Mouse (Mus musculus): ENCODE measurements at regions not wholly inside any gene's neighbourhood (a gene's known extent, or its start where the extent isn't known, plus 50 kb on each side); places are given as distances from the start of the nearest gene placed in this dataset.

- no peaks in the 10 kb centered on the region for H3K27me3 ChIP-seq (ENCODE audit: control insufficient read depth, insufficient read depth, low read length)
- H3K4me3 ChIP-seq (ENCODE audit: low read depth, low read length): no peak overlapping the region
- ATAC-seq (ENCODE audit: insufficient number of reproducible peaks, insufficient read depth, low FRiP score, low read depth): no peak
- H3K4me2 ChIP-seq (replicated peaks; ENCODE audit: low read depth, low read length): no peak overlapping the region
- no peak overlapping the region for H3K9ac ChIP-seq (replicated peaks; ENCODE audit: low read depth, low read length)
- H3K36me3 ChIP-seq (ENCODE audit: control insufficient read depth, insufficient read depth, low read length): no peaks in the 10 kb centered on the region
- 93% methylated on average over 12 of the region's 12 CpGs for WGBS
- H3K27ac ChIP-seq (ENCODE audit: low read length): no peak overlapping the region
- no peaks in the 10 kb centered on the region for H3K4me1 ChIP-seq (ENCODE audit: control insufficient read depth, insufficient read depth, low read length)
- H3K9me3 ChIP-seq (ENCODE audit: control insufficient read depth, low read depth, low read length): no peaks in the 10 kb centered on the region
Measured at GRCm38 (mm10) chr14:105773674-105774073, 122.9 kb downstream of the Spry2 start.

GRCm38 (mm10) chr14:105767100-105767499 is 129.5 kb downstream of the Spry2 start:
- no peak for ATAC-seq (ENCODE audit: insufficient number of reproducible peaks, insufficient read depth, low FRiP score, low read depth)
- H3K4me1 ChIP-seq (ENCODE audit: control insufficient read depth, insufficient read depth, low read length): no peaks in the 10 kb centered on the region
- 43% methylated on average over 4 of the region's 4 CpGs for WGBS

GRCm38 (mm10) chr14:105752509-105753375 is 143.9 kb downstream of the Spry2 start:
- Histone ChIP-seq H3K36me3 (ENCODE audit: control insufficient read depth, insufficient read depth, low read length) (no peaks in the 10 kb centered on the region), H3K9me3 (ENCODE audit: control insufficient read depth, low read depth, low read length) (peaks cover 3% of the 10 kb centered on the region; the same call in 1 of the 2 replicates), H3K27ac (ENCODE audit: low read length) (no peak overlapping the region), H3K4me2 (replicated peaks; ENCODE audit: low read depth, low read length) (no peak overlapping the region), H3K27me3 (ENCODE audit: control insufficient read depth, insufficient read depth, low read length) (no peaks in the 10 kb centered on the region), H3K4me1 (ENCODE audit: control insufficient read depth, insufficient read depth, low read length) (no peaks in the 10 kb centered on the region), H3K9ac (replicated peaks; ENCODE audit: low read depth, low read length) (no peak overlapping the region), H3K4me3 (ENCODE audit: low read depth, low read length) (no peak overlapping the region)
- WGBS: 60% methylated on average over 4 of the region's 4 CpGs
- no peak for ATAC-seq (ENCODE audit: insufficient number of reproducible peaks, insufficient read depth, low FRiP score, low read depth)

More at GRCm38 (mm10) chr14:105767100-105767499, 129.5 kb downstream of the Spry2 start:
- Histone ChIP-seq H3K27ac (ENCODE audit: low read length) (no peak overlapping the region), H3K27me3 (ENCODE audit: control insufficient read depth, insufficient read depth, low read length) (no peaks in the 10 kb centered on the region), H3K9me3 (ENCODE audit: control insufficient read depth, low read depth, low read length) (no peaks in the 10 kb centered on the region), H3K9ac (replicated peaks; ENCODE audit: low read depth, low read length) (no peak overlapping the region), H3K36me3 (ENCODE audit: control insufficient read depth, insufficient read depth, low read length) (no peaks in the 10 kb centered on the region), H3K4me3 (ENCODE audit: low read depth, low read length) (no peak overlapping the region), H3K4me2 (replicated peaks; ENCODE audit: low read depth, low read length) (no peak overlapping the region)

GRCm38 (mm10) chr14:105751762-105752161 is 144.9 kb downstream of the Spry2 start:
- H3K4me1 ChIP-seq (ENCODE audit: control insufficient read depth, insufficient read depth, low read length): no peaks in the 10 kb centered on the region

GRCm38 (mm10) chr14:105744578-105744977 is 152.0 kb downstream of the Spry2 start:
- no peaks in the 10 kb centered on the region for H3K9me3 ChIP-seq (ENCODE audit: control insufficient read depth, low read depth, low read length)
- H3K27me3 ChIP-seq (ENCODE audit: control insufficient read depth, insufficient read depth, low read length): no peaks in the 10 kb centered on the region
- WGBS: 70% methylated on average over 2 of the region's 2 CpGs
- ATAC-seq (ENCODE audit: insufficient number of reproducible peaks, insufficient read depth, low FRiP score, low read depth): no peak
- no peak overlapping the region for H3K9ac ChIP-seq (replicated peaks; ENCODE audit: low read depth, low read length)
- H3K4me2 ChIP-seq (replicated peaks; ENCODE audit: low read depth, low read length): no peak overlapping the region
- no peak overlapping the region for H3K4me3 ChIP-seq (ENCODE audit: low read depth, low read length)
- H3K4me1 ChIP-seq (ENCODE audit: control insufficient read depth, insufficient read depth, low read length): 0 out of 2 replicates have a peak, but pooled peaks cover 9% of the 10 kb centered on the region
- H3K36me3 ChIP-seq (ENCODE audit: control insufficient read depth, insufficient read depth, low read length): no peaks in the 10 kb centered on the region
- no peak overlapping the region; the same call in 1 of the 2 replicates for H3K27ac ChIP-seq (ENCODE audit: low read length)

More at GRCm38 (mm10) chr14:105751762-105752161, 144.9 kb downstream of the Spry2 start:
- Histone ChIP-seq H3K27me3 (ENCODE audit: control insufficient read depth, insufficient read depth, low read length) (no peaks in the 10 kb centered on the region), H3K9me3 (ENCODE audit: control insufficient read depth, low read depth, low read length) (peaks cover 3% of the 10 kb centered on the region; the same call in 1 of the 2 replicates), H3K36me3 (ENCODE audit: control insufficient read depth, insufficient read depth, low read length) (no peaks in the 10 kb centered on the region), H3K9ac (replicated peaks; ENCODE audit: low read depth, low read length) (no peak overlapping the region), H3K4me2 (replicated peaks; ENCODE audit: low read depth, low read length) (no peak overlapping the region), H3K27ac (ENCODE audit: low read length) (no peak overlapping the region), H3K4me3 (ENCODE audit: low read depth, low read length) (no peak overlapping the region)
- no peak for ATAC-seq (ENCODE audit: insufficient number of reproducible peaks, insufficient read depth, low FRiP score, low read depth)
- WGBS: 84% methylated on average over 7 of the region's 7 CpGs

- ATAC-seq (ENCODE audit: insufficient number of reproducible peaks, insufficient read depth, low FRiP score, low read depth): no peak
- 0 out of 2 replicates have a peak, but pooled peaks cover 9% of the 10 kb centered on the region for H3K4me1 ChIP-seq (ENCODE audit: control insufficient read depth, insufficient read depth, low read length)
- no peaks in the 10 kb centered on the region for H3K9me3 ChIP-seq (ENCODE audit: control insufficient read depth, low read depth, low read length)
- no peaks in the 10 kb centered on the region for H3K36me3 ChIP-seq (ENCODE audit: control insufficient read depth, insufficient read depth, low read length)
- no peak overlapping the region for H3K4me3 ChIP-seq (ENCODE audit: low read depth, low read length)
- no peak overlapping the region for H3K4me2 ChIP-seq (replicated peaks; ENCODE audit: low read depth, low read length)
- H3K27ac ChIP-seq (ENCODE audit: low read length): no peak overlapping the region; the same call in 1 of the 2 replicates
- no peaks in the 10 kb centered on the region for H3K27me3 ChIP-seq (ENCODE audit: control insufficient read depth, insufficient read depth, low read length)
- WGBS: 54% methylated on average over 3 of the region's 3 CpGs
- H3K9ac ChIP-seq (replicated peaks; ENCODE audit: low read depth, low read length): no peak overlapping the region
Measured at GRCm38 (mm10) chr14:105744125-105744524, 152.5 kb downstream of the Spry2 start.

- Histone ChIP-seq H3K4me1 (ENCODE audit: control insufficient read depth, insufficient read depth, low read length) (0 out of 2 replicates have a peak, but pooled peaks cover 9% of the 10 kb centered on the region), H3K9ac (replicated peaks; ENCODE audit: low read depth, low read length) (no peak overlapping the region), H3K4me2 (replicated peaks; ENCODE audit: low read depth, low read length) (no peak overlapping the region), H3K27ac (ENCODE audit: low read length) (no peak overlapping the region), H3K36me3 (ENCODE audit: control insufficient read depth, insufficient read depth, low read length) (no peaks in the 10 kb centered on the region), H3K4me3 (ENCODE audit: low read depth, low read length) (no peak overlapping the region), H3K27me3 (ENCODE audit: control insufficient read depth, insufficient read depth, low read length) (no peaks in the 10 kb centered on the region), H3K9me3 (ENCODE audit: control insufficient read depth, low read depth, low read length) (no peaks in the 10 kb centered on the region)
- no peak; the same call in 1 of the 2 replicates for ATAC-seq (ENCODE audit: insufficient number of reproducible peaks, insufficient read depth, low FRiP score, low read depth)
- WGBS: 59% methylated on average over 11 of the region's 11 CpGs
Measured at GRCm38 (mm10) chr14:105740889-105741288, 155.7 kb downstream of the Spry2 start.

- H3K4me3 ChIP-seq (ENCODE audit: low read depth, low read length): no peak overlapping the region
- no peak overlapping the region for H3K27ac ChIP-seq (ENCODE audit: low read length)
- no peaks in the 10 kb centered on the region for H3K27me3 ChIP-seq (ENCODE audit: control insufficient read depth, insufficient read depth, low read length)
- peaks cover 6% of the 10 kb centered on the region for H3K4me1 ChIP-seq (ENCODE audit: control insufficient read depth, insufficient read depth, low read length)
- ATAC-seq (ENCODE audit: insufficient number of reproducible peaks, insufficient read depth, low FRiP score, low read depth): no peak
- H3K9ac ChIP-seq (replicated peaks; ENCODE audit: low read depth, low read length): no peak overlapping the region
- no peak overlapping the region for H3K4me2 ChIP-seq (replicated peaks; ENCODE audit: low read depth, low read length)
- H3K36me3 ChIP-seq (ENCODE audit: control insufficient read depth, insufficient read depth, low read length): no peaks in the 10 kb centered on the region
- H3K9me3 ChIP-seq (ENCODE audit: control insufficient read depth, low read depth, low read length): no peaks in the 10 kb centered on the region
- WGBS: 85% methylated on average over 5 of the region's 5 CpGs
Measured at GRCm38 (mm10) chr14:105738568-105738967, 158.1 kb downstream of the Spry2 start.

All from stomach, embryonic 14.5 days (tissue).